Mouse (Mus musculus) lung, embryonic 16.5 days (tissue): ENCODE measurements around the gene Nat9. TPM values are rescaled to one million over a fixed set of nuclear protein-coding genes. Genes with fewer than 3 reads are reported as not detected.

Experiments used
- ATAC-seq: fragments of 200-750 bp; cut with Nextera tagmentation; 2 replicates; pipeline ENCODE4 v1.8.0; 2017; ENCODE audit warnings: low read depth, mild to moderate bottlenecking, moderate library complexity
- H3K27ac ChIP-seq: fragments of 300-500 bp; sonication (generic); 2 replicates; pipeline ENCODE4 v1.5.1; 2014; ENCODE audit warnings: mild to moderate bottlenecking, control low read depth, low read length
- H3K27me3 ChIP-seq: fragments of 300-500 bp; sonication (generic); 2 replicates; pipeline ENCODE4 v1.6.1; 2014; ENCODE audit warnings: low read depth, low read length, mixed read lengths; ENCODE audit not compliant: control insufficient read depth, insufficient read depth
- H3K36me3 ChIP-seq: fragments of 300-500 bp; sonication (generic); 2 replicates; pipeline ENCODE4 v1.6.1; 2014; ENCODE audit warnings: low read length; ENCODE audit not compliant: control insufficient read depth, insufficient read depth
- H3K4me1 ChIP-seq: fragments of 300-500 bp; sonication (generic); replicated peaks from 2 replicates; pipeline ENCODE4 v1.6.1; 2014; ENCODE audit warnings: low read length, mixed read lengths; ENCODE audit not compliant: control insufficient read depth, insufficient read depth
- H3K4me2 ChIP-seq: fragments of 300-500 bp; sonication (generic); 2 replicates; pipeline ENCODE4 v1.6.1; 2014; ENCODE audit warnings: low read depth, low read length, control low read depth
- H3K4me3 ChIP-seq: fragments of 300-500 bp; sonication (generic); 2 replicates; pipeline ENCODE4 v1.5.1; 2014; ENCODE audit warnings: mild to moderate bottlenecking, low read length, control low read depth
- H3K9ac ChIP-seq: fragments of 300-500 bp; sonication (generic); 2 replicates; pipeline ENCODE4 v1.6.1; 2014; ENCODE audit warnings: low read length, control low read depth
- H3K9me3 ChIP-seq: fragments of 300-500 bp; sonication (generic); 2 replicates; pipeline ENCODE4 v1.6.1; 2016; ENCODE audit warnings: low read length; ENCODE audit not compliant: control insufficient read depth
- WGBS: fragments of 180-500 bp; shearing (Covaris S2); extraction: QIAGEN DNeasy Blood & Tissue Kit; methylation state at CpG from one replicate; pipeline ENCODE4 v1.1.7; 2014; 5-methylcytosine and 5-hydroxymethylcytosine counted together
- polyA plus RNA-seq: library from polyadenylated mRNA; unstranded; fragments of >200 nt; fragmentation: Nextera tagmentation; extraction: Ambion mirVana; gene quantifications from 2 replicates; pipeline ENCODE4 v1.2.1, GENCODE M21; 2015

Gene Nat9
- polyA plus RNA-seq, 1 experiment from 2014 or later: 26.0 TPM

DNA sequence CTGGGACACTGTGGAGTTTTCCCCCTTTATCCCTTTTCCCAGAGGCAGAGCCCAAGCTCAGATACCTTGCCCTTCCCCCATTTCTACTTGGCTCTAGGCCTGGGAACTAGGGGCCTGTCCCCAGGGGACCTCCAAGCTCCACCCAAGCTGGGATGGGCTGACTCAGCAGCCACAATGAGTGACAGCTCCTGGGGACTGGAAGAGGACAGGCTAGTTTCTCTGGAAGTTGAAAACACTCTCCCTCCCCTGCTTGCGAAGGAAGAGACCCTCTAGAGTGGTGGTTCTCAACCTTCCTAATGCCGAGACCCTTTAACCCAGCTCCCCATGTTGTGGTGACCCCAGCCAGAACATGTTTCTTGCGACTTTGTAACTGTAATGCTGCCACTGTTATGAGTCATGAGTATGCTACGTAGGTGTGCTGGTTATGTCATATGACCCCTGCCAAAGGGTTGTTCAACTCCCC is 14.8 kb downstream of the Nat9 start:
- Histone ChIP-seq H3K4me2 (peak overlapping the region; percentile 33; the same call in 1 of the 2 replicates), H3K9ac (no peak overlapping the region), H3K9me3 (no peaks in the 10 kb centered on the region), H3K4me1 (peaks cover 41% of the 10 kb centered on the region), H3K4me3 (no peak overlapping the region), H3K27ac (peak overlapping the region; percentile 71), H3K27me3 (0 out of 2 replicates have a peak, but pooled peaks cover 2% of the 10 kb centered on the region), H3K36me3 (no peaks in the 10 kb centered on the region)
- 42% methylated on average over 4 of the region's 4 CpGs for WGBS
- ATAC-seq: peak; percentile 38

DNA sequence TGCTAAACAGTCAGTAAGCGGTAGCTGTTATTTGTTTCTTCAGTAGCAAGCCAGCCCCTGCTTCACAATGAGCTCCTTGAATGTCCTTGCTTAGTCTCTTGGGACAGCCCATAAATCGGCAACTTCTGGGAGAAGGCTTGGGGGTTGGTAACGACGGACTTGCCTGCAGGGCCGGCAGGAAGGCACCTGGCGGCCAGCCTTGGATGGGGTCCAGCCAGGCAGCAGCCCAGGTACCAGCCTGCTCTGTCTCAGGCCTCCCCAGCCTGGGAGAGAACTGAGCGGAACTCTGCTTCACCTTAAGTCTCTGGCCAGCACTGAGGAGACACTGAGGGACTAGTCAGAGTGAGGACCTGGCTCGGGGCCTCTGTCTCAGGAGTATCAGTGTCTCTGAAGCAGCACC is 16.5 kb downstream of the Nat9 start:
- no peaks in the 10 kb centered on the region for H3K9me3 ChIP-seq
- 36% methylated on average over 8 of the region's 8 CpGs for WGBS
- no peak overlapping the region for H3K4me2 ChIP-seq
- H3K4me1 ChIP-seq: peaks cover 29% of the 10 kb centered on the region
- H3K36me3 ChIP-seq: no peaks in the 10 kb centered on the region
- H3K27me3 ChIP-seq: 0 out of 2 replicates have a peak, but pooled peaks cover 2% of the 10 kb centered on the region
- no peak overlapping the region for H3K9ac ChIP-seq
- no peak for ATAC-seq
- no peak overlapping the region for H3K27ac ChIP-seq
- no peak overlapping the region for H3K4me3 ChIP-seq

DNA sequence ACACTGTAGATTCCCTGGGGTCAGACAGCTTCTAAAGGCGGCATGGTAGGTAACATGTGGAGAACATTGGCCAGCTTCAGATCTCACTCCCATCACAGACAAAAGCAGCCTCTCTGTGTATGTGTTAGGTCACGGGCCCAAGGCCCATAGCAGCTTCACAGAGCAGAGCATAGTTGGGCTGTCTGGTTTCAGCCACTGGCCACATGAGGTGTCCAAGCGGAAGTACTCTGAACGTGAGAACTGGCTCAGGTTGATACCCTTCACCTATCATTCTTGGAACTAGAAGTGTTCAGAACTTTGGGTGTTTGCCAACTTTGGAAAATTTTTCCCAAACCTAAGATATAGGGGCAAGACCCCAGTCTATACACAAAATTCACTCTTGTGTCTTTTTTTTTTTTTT is 18.2 kb downstream of the Nat9 start:
- Histone ChIP-seq H3K4me2 (no peak overlapping the region), H3K9me3 (no peaks in the 10 kb centered on the region), H3K36me3 (no peaks in the 10 kb centered on the region), H3K4me1 (peaks cover 29% of the 10 kb centered on the region), H3K4me3 (no peak overlapping the region), H3K27me3 (peaks cover 9% of the 10 kb centered on the region), H3K9ac (no peak overlapping the region), H3K27ac (no peak overlapping the region)
- WGBS: 80% methylated on average over 4 of the region's 4 CpGs
- ATAC-seq: no peak

DNA sequence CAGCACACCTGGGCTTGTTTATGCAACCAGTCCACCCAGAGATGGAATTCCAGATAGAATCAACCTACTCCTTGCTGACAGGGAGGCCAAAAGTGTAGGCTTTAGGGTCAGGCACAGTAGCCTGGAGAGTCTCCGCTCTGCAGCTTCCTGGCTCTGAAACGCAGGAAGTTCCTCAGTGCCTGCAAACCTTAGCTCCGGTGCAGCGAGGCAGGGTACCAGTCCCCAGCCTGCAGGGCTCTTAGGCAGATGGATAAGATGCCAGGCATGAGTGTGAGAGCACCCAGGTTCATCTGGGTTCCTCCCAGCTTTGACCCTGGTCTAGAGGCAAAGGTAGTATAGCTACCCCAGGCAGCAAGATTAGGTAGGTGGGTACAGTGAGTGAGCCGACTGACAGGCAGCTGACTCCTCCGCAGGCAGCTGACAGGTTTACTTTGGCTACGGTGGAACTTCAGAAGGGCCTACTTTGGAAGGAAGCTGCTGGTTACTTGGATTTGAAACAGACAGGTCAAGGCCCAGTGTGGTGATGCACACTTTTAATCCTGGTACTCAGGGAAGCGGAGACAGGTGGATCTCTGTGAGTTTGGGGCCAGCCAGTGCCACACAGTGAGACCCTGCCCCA is 19.9 kb downstream of the Nat9 start:
- H3K9me3 ChIP-seq: no peaks in the 10 kb centered on the region
- H3K27me3 ChIP-seq: peaks cover 12% of the 10 kb centered on the region
- ATAC-seq: no peak
- no peak overlapping the region for H3K9ac ChIP-seq
- H3K4me3 ChIP-seq: no peak overlapping the region
- H3K4me1 ChIP-seq: peaks cover 21% of the 10 kb centered on the region
- WGBS: 77% methylated on average over 8 of the region's 8 CpGs
- no peak overlapping the region for H3K27ac ChIP-seq
- H3K4me2 ChIP-seq: no peak overlapping the region
- no peaks in the 10 kb centered on the region for H3K36me3 ChIP-seq

DNA sequence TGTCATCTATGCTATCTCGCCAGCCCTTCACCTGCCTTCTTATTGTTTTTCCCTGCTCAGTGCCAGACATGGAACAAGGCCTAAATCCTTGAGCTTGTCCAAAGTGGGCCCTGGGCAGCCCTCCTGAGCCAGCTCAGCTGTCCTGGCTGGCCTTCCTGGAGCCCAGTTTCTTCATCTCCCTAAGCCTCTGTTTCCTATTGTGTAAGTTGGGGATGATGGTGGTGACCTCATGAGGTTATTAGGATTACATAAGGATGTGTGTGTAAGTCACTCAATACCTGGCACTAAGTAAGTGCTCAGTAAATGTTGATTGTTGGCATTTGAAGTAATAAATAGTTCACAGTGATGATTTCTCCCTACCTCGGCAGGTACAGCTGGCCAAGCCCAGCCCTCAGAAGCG is 20.9 kb downstream of the Nat9 start:
- H3K9ac ChIP-seq: no peak overlapping the region
- ATAC-seq: no peak
- peaks cover 12% of the 10 kb centered on the region for H3K27me3 ChIP-seq
- no peak overlapping the region for H3K4me3 ChIP-seq
- no peak overlapping the region for H3K4me2 ChIP-seq
- H3K9me3 ChIP-seq: no peaks in the 10 kb centered on the region
- WGBS: 74% methylated on average over 3 of the region's 3 CpGs
- H3K4me1 ChIP-seq: peaks cover 21% of the 10 kb centered on the region
- no peaks in the 10 kb centered on the region for H3K36me3 ChIP-seq
- H3K27ac ChIP-seq: no peak overlapping the region

DNA sequence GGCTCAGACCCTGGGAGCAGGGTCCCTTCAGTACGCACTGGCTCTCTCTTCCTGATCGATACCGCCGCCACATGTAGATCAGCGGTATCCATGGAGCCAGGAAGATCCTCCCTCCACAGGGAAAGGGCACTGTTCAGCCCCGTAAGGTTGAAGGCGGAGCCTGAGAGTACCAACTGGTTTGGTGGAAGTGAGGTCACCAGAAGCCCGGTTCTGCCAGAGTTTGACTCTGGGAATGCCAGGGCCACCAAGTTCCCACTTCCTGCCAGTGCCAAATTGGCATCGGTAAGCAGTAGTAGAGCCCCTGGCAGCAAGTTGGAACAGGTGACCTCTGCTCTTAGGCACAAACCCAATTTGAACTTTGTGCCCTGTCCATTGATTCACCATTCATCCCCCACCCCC is 22.7 kb downstream of the Nat9 start:
- Histone ChIP-seq H3K4me3 (peak overlapping the region; percentile 76), H3K27me3 (peaks cover 12% of the 10 kb centered on the region), H3K9ac (peak overlapping the region; percentile 71), H3K4me1 (peaks cover 21% of the 10 kb centered on the region), H3K36me3 (no peaks in the 10 kb centered on the region), H3K9me3 (no peaks in the 10 kb centered on the region), H3K27ac (no peak overlapping the region), H3K4me2 (peak overlapping the region; percentile 88)
- 1% methylated on average over 9 of the region's 9 CpGs for WGBS
- no peak for ATAC-seq

DNA sequence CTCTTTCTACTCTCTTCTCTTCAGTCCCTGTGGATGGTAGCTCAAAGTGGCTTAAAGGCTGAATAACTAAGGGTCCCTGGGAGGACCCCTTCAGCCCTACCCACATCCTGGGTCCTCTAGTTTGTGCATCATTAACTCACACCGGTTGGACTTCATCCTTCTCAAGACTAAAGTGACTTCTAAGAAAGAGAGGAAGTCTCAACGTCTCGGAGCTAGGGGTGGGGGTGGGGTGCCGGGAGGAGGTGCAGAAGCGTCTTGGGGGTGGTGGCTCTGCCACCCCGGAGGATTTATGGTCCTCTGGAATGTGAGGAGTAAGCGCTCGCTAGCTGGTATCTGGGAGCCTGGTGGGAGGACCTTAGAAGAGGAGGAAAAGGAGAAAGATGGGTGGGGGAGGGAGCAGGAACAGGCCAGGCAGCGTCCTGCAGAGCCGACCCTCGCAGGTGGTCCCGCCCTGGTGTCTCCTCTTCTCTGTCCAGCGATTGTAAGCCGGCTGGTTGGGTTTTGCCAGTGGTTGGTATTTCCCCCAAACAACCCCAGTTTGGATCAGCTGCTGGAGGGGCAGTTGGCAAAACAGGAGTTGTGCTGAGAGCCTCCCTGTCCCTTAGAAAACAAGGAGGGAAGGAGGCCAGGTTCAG is 23.2 kb downstream of the Nat9 start:
- no peaks in the 10 kb centered on the region for H3K36me3 ChIP-seq
- H3K27ac ChIP-seq: no peak overlapping the region
- 1% methylated on average over 14 of the region's 14 CpGs for WGBS
- peak overlapping the region; percentile 76 for H3K4me3 ChIP-seq
- peaks cover 21% of the 10 kb centered on the region for H3K4me1 ChIP-seq
- H3K9me3 ChIP-seq: no peaks in the 10 kb centered on the region
- peaks cover 12% of the 10 kb centered on the region for H3K27me3 ChIP-seq
- peak overlapping the region; percentile 71 for H3K9ac ChIP-seq
- ATAC-seq: no peak
- peak overlapping the region; percentile 88 for H3K4me2 ChIP-seq

DNA sequence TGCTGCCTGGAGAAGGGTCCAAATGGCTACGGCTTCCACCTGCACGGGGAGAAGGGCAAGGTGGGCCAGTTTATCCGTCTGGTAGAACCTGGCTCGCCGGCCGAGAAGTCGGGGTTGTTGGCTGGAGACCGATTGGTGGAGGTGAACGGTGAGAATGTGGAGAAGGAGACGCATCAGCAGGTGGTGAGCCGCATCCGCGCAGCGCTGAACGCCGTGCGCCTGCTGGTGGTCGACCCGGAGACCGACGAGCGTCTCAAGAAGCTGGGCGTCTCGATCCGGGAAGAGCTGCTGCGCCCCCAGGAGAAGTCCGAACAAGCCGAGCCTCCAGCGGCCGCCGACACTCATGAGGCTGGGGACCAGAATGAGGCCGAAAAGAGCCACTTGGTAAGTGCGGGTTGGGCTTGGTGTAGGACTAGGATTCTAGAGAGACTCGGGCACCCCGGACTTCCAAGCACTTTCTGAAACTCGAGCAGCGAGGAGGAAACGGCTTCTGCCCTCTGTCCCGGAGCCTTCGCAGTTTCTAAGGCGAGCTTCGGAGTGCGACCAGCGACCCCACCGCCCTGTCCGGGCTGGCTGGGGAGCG is 24.0 kb downstream of the Nat9 start:
- 0% methylated on average over 45 of the region's 47 CpGs for WGBS
- peak overlapping the region; percentile 76 for H3K4me3 ChIP-seq
- H3K9me3 ChIP-seq: no peaks in the 10 kb centered on the region
- no peaks in the 10 kb centered on the region for H3K36me3 ChIP-seq
- peak; percentile 21 for ATAC-seq
- peak overlapping the region; percentile 88 for H3K4me2 ChIP-seq
- H3K27me3 ChIP-seq: peaks cover 12% of the 10 kb centered on the region
- H3K9ac ChIP-seq: peak overlapping the region; percentile 71
- H3K4me1 ChIP-seq: peaks cover 22% of the 10 kb centered on the region
- H3K27ac ChIP-seq: peak overlapping the region; percentile 71

DNA sequence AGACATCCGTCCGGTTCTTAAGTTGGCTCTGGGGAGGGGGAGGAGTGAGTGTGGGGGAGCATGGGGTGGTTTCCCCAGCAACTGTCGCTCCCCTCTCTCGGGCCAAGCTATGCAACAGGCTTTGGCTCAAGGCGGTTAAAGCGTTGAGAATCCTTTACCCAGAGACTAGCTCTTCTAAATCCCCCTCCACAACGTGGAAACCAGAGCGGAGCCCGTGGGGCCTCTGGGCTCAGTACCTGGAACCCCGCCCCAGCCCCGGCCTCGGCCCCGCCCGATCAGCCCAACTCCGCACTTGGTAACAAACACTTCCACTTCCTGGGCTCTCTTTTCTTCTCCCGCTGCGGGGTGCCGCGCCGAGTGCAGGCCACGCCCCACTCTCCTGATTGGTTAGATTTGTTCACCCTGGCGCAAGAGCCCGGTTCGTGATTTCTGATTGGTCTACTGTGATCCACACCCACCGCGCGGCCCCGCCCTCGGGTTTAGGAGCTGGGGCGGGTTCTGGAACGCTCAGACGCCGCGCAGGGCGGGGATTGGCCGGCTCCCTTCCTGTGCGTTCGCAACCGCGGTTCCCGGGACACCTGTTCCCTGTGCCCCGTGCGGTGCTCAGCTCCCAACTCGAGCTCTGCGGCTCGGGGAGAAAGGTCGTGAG is 24.7 kb downstream of the Nat9 start, which contains the start of gene Slc9a3r1:
TSS of gene Slc9a3r1 (plus strand) at position 510 of the 649 bp plus-strand sequence.
- WGBS: 0% methylated on average over 47 of the region's 47 CpGs
- peak within 1 kb of the TSS; percentile 71 for H3K9ac ChIP-seq
- peaks cover 12% of the 10 kb centered on the region for H3K27me3 ChIP-seq
- no peaks in the 10 kb centered on the region for H3K9me3 ChIP-seq
- no peaks in the 10 kb centered on the region for H3K36me3 ChIP-seq
- H3K4me1 ChIP-seq: peaks cover 29% of the 10 kb centered on the region
- peak; percentile 96 for ATAC-seq
- peak within 1 kb of the TSS; percentile 80 for H3K27ac ChIP-seq
- peak within 1 kb of the TSS; percentile 76 for H3K4me3 ChIP-seq
- H3K4me2 ChIP-seq: peak within 1 kb of the TSS; percentile 88
